Mouse (Mus musculus): ENCODE results near the gene Foxo3. TPM values are rescaled to one million over a fixed set of nuclear protein-coding genes. Genes with fewer than 3 reads are reported as not detected.
A peak's percentile ranks its signal among the peaks of the same experiment; 100 is the strongest.

Gene Foxo3
- polyA plus RNA-seq (2014; fragmentation: Nextera tagmentation; extraction: Ambion mirVana) = 3.6 and 5.0 TPM in 2 replicates

- DNase-seq (ENCODE audit: low spot score) (peak; percentile 88), ATAC-seq (ENCODE audit: low FRiP score) (peak; percentile 69)
- under 1% methylated on average over 79 of the region's 88 CpGs for WGBS
- Histone ChIP-seq H3K9me3 (ENCODE audit: control insufficient read depth, low read length) (no peaks in the 10 kb centered on the region), H3K36me3 (ENCODE audit: control insufficient read depth, insufficient read depth, low read length) (no peaks in the 10 kb centered on the region), H3K4me2 (replicated peaks; ENCODE audit: low read depth, low read length) (peak within 1 kb of the TSS; percentile 98), H3K27ac (ENCODE audit: low read depth, low read length) (peak within 1 kb of the TSS; percentile 92), H3K4me1 (replicated peaks; ENCODE audit: control insufficient read depth, insufficient read depth, low read length) (peaks cover 5% of the 10 kb centered on the region; the same call in 1 of the 2 replicates), H3K4me3 (ENCODE audit: low read depth, low read length) (peak within 1 kb of the TSS; percentile 79), H3K27me3 (ENCODE audit: control insufficient read depth, insufficient read depth, low read length) (peaks cover 14% of the 10 kb centered on the region), H3K9ac (ENCODE audit: low read depth, low read length) (peak within 1 kb of the TSS; percentile 73)
Observed at GRCm38 (mm10) chr10:42276507-42277345, at the start of gene Foxo3. Gene Foxo3, minus strand, starts transcription at chr10:42276755.

- ATAC-seq (ENCODE audit: low FRiP score) (no peak), DNase-seq (ENCODE audit: low spot score) (no peak)
- H3K27ac ChIP-seq (ENCODE audit: low read depth, low read length) = no peak overlapping the region
- no peak overlapping the region for H3K4me2 ChIP-seq (replicated peaks; ENCODE audit: low read depth, low read length)
- no peaks in the 10 kb centered on the region for H3K27me3 ChIP-seq (ENCODE audit: control insufficient read depth, insufficient read depth, low read length)
- WGBS = 88% methylated on average over 10 of the region's 10 CpGs
- H3K36me3 ChIP-seq (ENCODE audit: control insufficient read depth, insufficient read depth, low read length) = no peaks in the 10 kb centered on the region
- no peaks in the 10 kb centered on the region for H3K4me1 ChIP-seq (replicated peaks; ENCODE audit: control insufficient read depth, insufficient read depth, low read length)
- no peaks in the 10 kb centered on the region for H3K9me3 ChIP-seq (ENCODE audit: control insufficient read depth, low read length)
- H3K4me3 ChIP-seq (ENCODE audit: low read depth, low read length) = no peak overlapping the region
- no peak overlapping the region for H3K9ac ChIP-seq (ENCODE audit: low read depth, low read length)
Observed at GRCm38 (mm10) chr10:42325305-42325704, 48.8 kb upstream of the Foxo3 start.

DNA sequence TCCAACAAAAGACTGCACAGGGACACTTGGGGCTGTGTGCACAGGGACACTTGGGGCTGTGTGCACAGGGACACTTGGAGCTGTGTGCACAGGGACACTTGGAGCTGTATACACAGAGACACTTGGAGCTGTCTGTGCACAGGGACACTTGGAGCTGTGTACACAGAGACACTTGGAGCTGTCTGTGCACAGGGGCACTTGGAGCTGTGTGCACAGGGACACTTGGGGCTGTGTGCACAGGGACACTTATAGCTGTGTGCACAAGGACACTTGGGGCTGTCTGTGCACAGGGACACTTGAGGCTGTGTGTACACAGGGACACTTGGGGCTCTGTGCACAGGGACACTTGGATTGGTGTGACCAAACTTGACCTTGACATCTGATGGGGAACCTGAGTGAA, 47.4 kb upstream of the Foxo3 start:
- Histone ChIP-seq H3K4me3 (ENCODE audit: low read depth, low read length) (no peak overlapping the region), H3K27ac (ENCODE audit: low read depth, low read length) (no peak overlapping the region), H3K27me3 (ENCODE audit: control insufficient read depth, insufficient read depth, low read length) (no peaks in the 10 kb centered on the region), H3K36me3 (ENCODE audit: control insufficient read depth, insufficient read depth, low read length) (no peaks in the 10 kb centered on the region), H3K4me1 (replicated peaks; ENCODE audit: control insufficient read depth, insufficient read depth, low read length) (no peaks in the 10 kb centered on the region), H3K9ac (ENCODE audit: low read depth, low read length) (no peak overlapping the region), H3K4me2 (replicated peaks; ENCODE audit: low read depth, low read length) (no peak overlapping the region), H3K9me3 (ENCODE audit: control insufficient read depth, low read length) (no peaks in the 10 kb centered on the region)
- ATAC-seq (ENCODE audit: low FRiP score) = no peak
- no peak for DNase-seq (ENCODE audit: low spot score)

- ATAC-seq (ENCODE audit: low FRiP score) (no peak), DNase-seq (ENCODE audit: low spot score) (no peak)
- 89% methylated on average over 22 of the region's 22 CpGs for WGBS
- H3K27me3 ChIP-seq (ENCODE audit: control insufficient read depth, insufficient read depth, low read length) = peaks cover 4% of the 10 kb centered on the region; the same call in 1 of the 2 replicates
- H3K27ac ChIP-seq (ENCODE audit: low read depth, low read length) = no peak overlapping the region
- no peak overlapping the region for H3K4me2 ChIP-seq (replicated peaks; ENCODE audit: low read depth, low read length)
- H3K4me1 ChIP-seq (replicated peaks; ENCODE audit: control insufficient read depth, insufficient read depth, low read length) = no peaks in the 10 kb centered on the region
- H3K9ac ChIP-seq (ENCODE audit: low read depth, low read length) = no peak overlapping the region
- no peaks in the 10 kb centered on the region for H3K9me3 ChIP-seq (ENCODE audit: control insufficient read depth, low read length)
- H3K4me3 ChIP-seq (ENCODE audit: low read depth, low read length) = no peak overlapping the region
- no peaks in the 10 kb centered on the region for H3K36me3 ChIP-seq (ENCODE audit: control insufficient read depth, insufficient read depth, low read length)
Observed at GRCm38 (mm10) chr10:42313222-42313786, 36.7 kb upstream of the Foxo3 start.

DNA sequence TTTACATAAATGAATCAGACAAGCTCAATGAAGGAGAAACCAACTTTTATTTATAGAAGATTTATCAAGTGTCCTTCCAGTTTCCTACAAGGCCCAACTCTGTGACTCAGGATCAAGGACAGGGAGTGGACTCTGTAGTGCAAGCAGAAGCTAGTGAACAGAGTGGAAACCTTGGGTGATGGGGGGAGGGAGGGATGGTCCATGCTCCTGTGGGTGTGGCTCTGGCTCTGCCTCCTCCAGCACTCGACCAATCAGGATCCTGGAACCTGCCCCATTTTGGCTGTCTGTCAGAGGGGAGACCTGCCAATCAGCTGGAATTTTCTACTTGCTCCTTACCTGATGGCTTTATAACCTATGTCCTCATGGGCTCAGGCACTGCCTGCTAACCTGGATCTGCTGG, 36.0 kb upstream of the Foxo3 start:
- 69% methylated on average over 1 of the region's 1 CpGs for WGBS
- DNase-seq (ENCODE audit: low spot score) = no peak
- Histone ChIP-seq H3K4me2 (replicated peaks; ENCODE audit: low read depth, low read length) (no peak overlapping the region), H3K36me3 (ENCODE audit: control insufficient read depth, insufficient read depth, low read length) (no peaks in the 10 kb centered on the region), H3K9me3 (ENCODE audit: control insufficient read depth, low read length) (no peaks in the 10 kb centered on the region), H3K9ac (ENCODE audit: low read depth, low read length) (no peak overlapping the region), H3K4me1 (replicated peaks; ENCODE audit: control insufficient read depth, insufficient read depth, low read length) (no peaks in the 10 kb centered on the region), H3K27ac (ENCODE audit: low read depth, low read length) (no peak overlapping the region), H3K27me3 (ENCODE audit: control insufficient read depth, insufficient read depth, low read length) (peaks cover 4% of the 10 kb centered on the region), H3K4me3 (ENCODE audit: low read depth, low read length) (no peak overlapping the region)
- ATAC-seq (ENCODE audit: low FRiP score) = no peak

- Histone ChIP-seq H3K9me3 (ENCODE audit: control insufficient read depth, low read length) (no peaks in the 10 kb centered on the region), H3K9ac (ENCODE audit: low read depth, low read length) (no peak overlapping the region), H3K4me3 (ENCODE audit: low read depth, low read length) (no peak overlapping the region), H3K4me1 (replicated peaks; ENCODE audit: control insufficient read depth, insufficient read depth, low read length) (no peaks in the 10 kb centered on the region), H3K36me3 (ENCODE audit: control insufficient read depth, insufficient read depth, low read length) (no peaks in the 10 kb centered on the region), H3K27ac (ENCODE audit: low read depth, low read length) (no peak overlapping the region), H3K27me3 (ENCODE audit: control insufficient read depth, insufficient read depth, low read length) (peaks cover 4% of the 10 kb centered on the region), H3K4me2 (replicated peaks; ENCODE audit: low read depth, low read length) (peak overlapping the region; percentile 25)
- no peak for ATAC-seq (ENCODE audit: low FRiP score)
- no peak for DNase-seq (ENCODE audit: low spot score)
- 28% methylated on average over 8 of the region's 8 CpGs for WGBS
Observed at GRCm38 (mm10) chr10:42308687-42308987, 32.1 kb upstream of the Foxo3 start.

- no peaks in the 10 kb centered on the region for H3K36me3 ChIP-seq (ENCODE audit: control insufficient read depth, insufficient read depth, low read length)
- H3K27me3 ChIP-seq (ENCODE audit: control insufficient read depth, insufficient read depth, low read length) = peaks cover 4% of the 10 kb centered on the region
- no peaks in the 10 kb centered on the region for H3K4me1 ChIP-seq (replicated peaks; ENCODE audit: control insufficient read depth, insufficient read depth, low read length)
- DNase-seq (ENCODE audit: low spot score) (peak; percentile 91), ATAC-seq (ENCODE audit: low FRiP score) (peak; percentile 68)
- peak overlapping the region; percentile 25 for H3K4me2 ChIP-seq (replicated peaks; ENCODE audit: low read depth, low read length)
- H3K9ac ChIP-seq (ENCODE audit: low read depth, low read length) = no peak overlapping the region
- no peak overlapping the region for H3K4me3 ChIP-seq (ENCODE audit: low read depth, low read length)
- no peaks in the 10 kb centered on the region for H3K9me3 ChIP-seq (ENCODE audit: control insufficient read depth, low read length)
- 9% methylated on average over 20 of the region's 20 CpGs for WGBS
- H3K27ac ChIP-seq (ENCODE audit: low read depth, low read length) = no peak overlapping the region
Observed at GRCm38 (mm10) chr10:42307980-42308686, 31.6 kb upstream of the Foxo3 start.

DNA sequence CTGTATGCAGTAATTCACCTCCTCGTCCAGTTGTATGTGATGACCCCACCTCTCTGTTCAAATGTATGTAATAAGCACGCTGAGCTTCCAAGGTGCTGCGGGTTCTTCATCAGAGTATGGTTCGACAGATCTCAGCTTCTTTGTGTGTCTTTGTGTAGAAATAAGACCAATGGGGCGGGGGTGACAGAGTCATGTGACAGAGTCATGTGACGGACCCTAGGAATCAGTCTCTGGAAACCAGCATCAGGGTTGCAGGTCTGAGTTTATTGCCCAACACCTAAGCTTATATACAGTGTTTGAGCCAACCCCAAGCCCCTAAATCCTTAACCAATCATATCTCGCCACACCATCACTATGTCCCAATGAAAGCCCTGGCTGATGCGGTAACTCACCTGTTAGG, 29.9 kb upstream of the Foxo3 start:
- H3K9ac ChIP-seq (ENCODE audit: low read depth, low read length) = no peak overlapping the region

More for the DNA sequence above, 29.9 kb upstream of the Foxo3 start:
- H3K4me3 ChIP-seq (ENCODE audit: low read depth, low read length) = no peak overlapping the region
- WGBS = 87% methylated on average over 8 of the region's 8 CpGs
- H3K27ac ChIP-seq (ENCODE audit: low read depth, low read length) = no peak overlapping the region
- DNase-seq (ENCODE audit: low spot score) (no peak), ATAC-seq (ENCODE audit: low FRiP score) (no peak)
- peaks cover 4% of the 10 kb centered on the region for H3K27me3 ChIP-seq (ENCODE audit: control insufficient read depth, insufficient read depth, low read length)
- no peaks in the 10 kb centered on the region for H3K9me3 ChIP-seq (ENCODE audit: control insufficient read depth, low read length)
- H3K4me1 ChIP-seq (replicated peaks; ENCODE audit: control insufficient read depth, insufficient read depth, low read length) = no peaks in the 10 kb centered on the region
- H3K36me3 ChIP-seq (ENCODE audit: control insufficient read depth, insufficient read depth, low read length) = no peaks in the 10 kb centered on the region
- H3K4me2 ChIP-seq (replicated peaks; ENCODE audit: low read depth, low read length) = no peak overlapping the region

Measured in hindbrain, embryonic 11.5 days (tissue).